Mouse (Mus musculus) intestine, embryonic 16.5 days (tissue): Measurements from ENCODE around the gene Armc12. TPM values are rescaled to one million over a fixed set of nuclear protein-coding genes. Genes with fewer than 3 reads are reported as not detected.

Experiments
- ATAC-seq: fragments of 200-750 bp; cut with Nextera tagmentation; 2 replicates; pipeline ENCODE4 v1.8.0; 2017; ENCODE audit warnings: moderate TSS enrichment, moderate library complexity
- H3K27ac ChIP-seq: fragments of 300-500 bp; sonication (generic); 2 replicates; pipeline ENCODE4 v1.5.1; 2014; ENCODE audit warnings: mild to moderate bottlenecking, low read length
- H3K27me3 ChIP-seq: fragments of 300-500 bp; sonication (generic); replicated peaks from 2 replicates; pipeline ENCODE4 v1.6.1; 2014; ENCODE audit warnings: low read length, control low read depth, mixed read lengths; ENCODE audit not compliant: control insufficient read depth, insufficient read depth
- H3K36me3 ChIP-seq: fragments of 300-500 bp; sonication (generic); 2 replicates; pipeline ENCODE4 v1.6.1; 2014; ENCODE audit warnings: low read length, control low read depth; ENCODE audit not compliant: control insufficient read depth, insufficient read depth
- H3K4me1 ChIP-seq: fragments of 300-500 bp; sonication (generic); 2 replicates; pipeline ENCODE4 v1.6.1; 2014; ENCODE audit warnings: low read length, control low read depth, mixed read lengths; ENCODE audit not compliant: control insufficient read depth, insufficient read depth
- H3K4me2 ChIP-seq: fragments of 300-500 bp; sonication (generic); 2 replicates; pipeline ENCODE4 v1.6.1; 2014; ENCODE audit warnings: low read depth, low read length, control low read depth
- H3K4me3 ChIP-seq: fragments of 300-500 bp; sonication (generic); 2 replicates; pipeline ENCODE4 v1.5.1; 2014; ENCODE audit warnings: mild to moderate bottlenecking, low read length
- H3K9ac ChIP-seq: fragments of 300-500 bp; sonication (generic); 2 replicates; pipeline ENCODE4 v1.6.1; 2014; ENCODE audit warnings: low read depth, low read length
- H3K9me3 ChIP-seq: fragments of 300-500 bp; sonication (generic); 2 replicates; pipeline ENCODE4 v1.6.1; 2016; ENCODE audit warnings: low read length, control low read depth; ENCODE audit not compliant: control insufficient read depth
- WGBS: fragments of 180-500 bp; shearing (Covaris S2); extraction: QIAGEN DNeasy Blood & Tissue Kit; methylation state at CpG from one replicate; pipeline ENCODE4 v1.1.7; 2014; 5-methylcytosine and 5-hydroxymethylcytosine counted together
- polyA plus RNA-seq: library from polyadenylated mRNA; unstranded; fragments of >200 nt; fragmentation: Nextera tagmentation; extraction: Ambion mirVana; gene quantifications from 2 replicates; pipeline ENCODE4 v1.2.1, GENCODE M21; 2015

The Armc12 gene
- polyA plus RNA-seq, 1 experiment from 2014 or later = not detected

DNA sequence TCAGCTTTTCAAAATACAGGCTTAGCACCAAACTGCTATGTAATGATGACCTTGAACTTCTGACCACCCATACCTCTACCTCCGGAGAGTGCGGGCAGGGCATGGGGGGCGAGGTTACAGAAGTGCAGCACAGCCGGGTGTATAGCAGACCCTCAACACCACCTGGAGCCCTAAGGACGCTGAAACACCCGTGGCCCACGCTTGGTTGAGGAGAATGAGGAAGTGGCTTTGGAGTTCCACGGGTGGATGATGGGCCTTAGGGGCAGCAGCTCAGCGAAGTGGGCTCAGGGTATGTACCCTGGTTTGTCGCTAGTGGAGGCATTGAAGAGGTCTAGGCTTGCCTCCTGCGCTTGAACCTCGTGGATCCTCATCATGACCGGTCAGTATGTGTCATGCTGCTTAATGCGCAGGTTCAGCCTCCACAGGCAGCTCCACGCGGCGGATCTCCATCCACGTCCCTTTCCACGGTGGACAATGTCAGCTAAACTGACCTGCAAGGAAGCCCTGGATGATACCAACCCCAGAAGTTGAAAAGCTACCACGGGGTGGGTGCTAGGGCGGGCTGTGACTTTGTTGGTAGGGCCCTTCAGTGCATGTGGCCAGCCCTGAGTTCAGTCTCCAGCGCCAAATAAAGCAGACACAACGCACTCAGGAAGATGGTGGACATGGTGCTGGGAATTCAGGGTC, 6.5 kb upstream of the Armc12 start:
- no peak overlapping the region for H3K9ac ChIP-seq
- no peaks in the 10 kb centered on the region for H3K9me3 ChIP-seq
- peaks cover 31% of the 10 kb centered on the region for H3K4me1 ChIP-seq
- WGBS = 82% methylated on average over 23 of the region's 23 CpGs
- H3K4me2 ChIP-seq = no peak overlapping the region
- no peaks in the 10 kb centered on the region for H3K36me3 ChIP-seq
- no peaks in the 10 kb centered on the region for H3K27me3 ChIP-seq
- ATAC-seq = no peak
- no peak overlapping the region for H3K27ac ChIP-seq
- no peak overlapping the region; the same call in 1 of the 2 replicates for H3K4me3 ChIP-seq

DNA sequence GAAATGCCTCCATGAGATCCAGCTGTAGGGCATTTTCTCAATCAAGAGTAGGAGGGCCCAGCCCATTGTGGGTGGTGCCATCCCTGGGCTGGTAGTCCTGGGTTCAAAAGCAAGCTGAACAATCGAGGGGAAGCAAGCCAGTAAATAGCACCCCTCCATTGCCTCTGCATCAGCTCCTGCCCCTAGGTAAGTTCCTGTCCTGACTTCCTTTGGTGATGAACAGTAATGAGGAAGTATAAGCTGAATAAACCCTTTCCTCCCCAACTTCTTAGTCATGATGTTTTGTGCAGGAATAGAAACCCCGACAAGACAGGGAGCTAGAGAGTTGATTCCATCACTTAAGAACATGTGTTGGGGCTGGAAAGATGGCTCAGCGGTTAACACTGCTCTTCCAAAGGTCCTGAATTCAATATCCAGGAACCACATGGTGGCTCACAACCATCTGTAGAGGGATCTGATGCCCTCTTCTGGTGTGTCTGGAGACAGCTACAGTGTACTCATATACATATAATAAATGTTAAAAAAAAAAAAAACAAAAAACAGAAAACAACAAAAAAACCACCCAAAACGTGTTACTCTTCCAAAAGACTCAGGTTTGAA, 5.7 kb upstream of the Armc12 start:
- no peaks in the 10 kb centered on the region for H3K27me3 ChIP-seq
- H3K9me3 ChIP-seq = no peaks in the 10 kb centered on the region
- no peaks in the 10 kb centered on the region for H3K36me3 ChIP-seq
- no peak overlapping the region for H3K4me3 ChIP-seq
- H3K9ac ChIP-seq = no peak overlapping the region
- no peak overlapping the region for H3K27ac ChIP-seq
- H3K4me1 ChIP-seq = peaks cover 31% of the 10 kb centered on the region
- no peak overlapping the region for H3K4me2 ChIP-seq
- WGBS = 76% methylated on average over 4 of the region's 4 CpGs
- no peak for ATAC-seq

DNA sequence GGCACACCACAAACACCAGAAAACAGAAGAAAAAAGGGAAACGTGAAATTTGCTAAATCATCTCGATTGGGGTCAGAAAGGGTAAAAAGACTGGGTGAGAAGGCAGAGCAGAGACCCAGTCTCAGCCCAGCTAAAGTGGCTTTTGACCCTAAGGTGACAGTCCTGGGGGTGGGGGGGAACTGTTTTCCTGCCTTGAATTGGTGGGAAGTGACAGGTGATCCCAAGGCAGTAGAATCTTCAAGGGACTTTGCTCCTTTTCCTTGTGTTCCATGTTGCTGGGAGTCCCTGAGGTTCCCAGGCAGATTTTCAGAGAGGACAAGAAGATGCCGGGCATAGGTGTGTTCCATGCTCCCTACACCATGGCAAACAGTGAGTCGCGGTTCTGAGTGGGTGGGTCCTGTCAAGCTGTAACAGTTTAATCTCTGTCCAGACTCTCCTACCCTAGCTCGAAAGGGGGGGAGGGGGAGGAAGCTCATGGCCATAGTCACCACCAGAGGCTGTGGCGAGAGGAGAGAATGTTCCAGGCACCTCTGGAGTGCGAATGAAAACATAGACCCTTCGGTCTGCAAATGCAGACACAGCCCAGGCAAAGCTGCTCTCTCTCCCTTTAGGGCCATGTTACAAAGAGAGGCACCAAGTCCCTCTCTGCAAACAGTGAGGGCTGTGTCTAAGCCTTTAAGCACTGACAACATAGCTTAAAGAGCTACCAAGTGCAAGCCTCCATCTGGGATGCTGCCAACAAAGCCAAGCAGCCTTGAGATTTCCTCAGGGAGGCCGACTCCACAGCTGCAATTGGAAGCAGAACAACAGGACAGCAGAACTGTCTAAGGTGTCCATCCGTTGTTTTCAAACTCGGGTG, 3.2 kb upstream of the Armc12 start:
- Histone ChIP-seq H3K27ac (no peak overlapping the region), H3K9me3 (no peaks in the 10 kb centered on the region), H3K27me3 (no peaks in the 10 kb centered on the region), H3K4me2 (peak overlapping the region; percentile 37), H3K4me1 (peaks cover 18% of the 10 kb centered on the region), H3K9ac (0 out of 2 replicates have a peak overlapping the region, but pooled peaks have one; percentile 20), H3K4me3 (no peak overlapping the region), H3K36me3 (no peaks in the 10 kb centered on the region)
- WGBS = 36% methylated on average over 12 of the region's 12 CpGs
- ATAC-seq = no peak; the same call in 1 of the 2 replicates

DNA sequence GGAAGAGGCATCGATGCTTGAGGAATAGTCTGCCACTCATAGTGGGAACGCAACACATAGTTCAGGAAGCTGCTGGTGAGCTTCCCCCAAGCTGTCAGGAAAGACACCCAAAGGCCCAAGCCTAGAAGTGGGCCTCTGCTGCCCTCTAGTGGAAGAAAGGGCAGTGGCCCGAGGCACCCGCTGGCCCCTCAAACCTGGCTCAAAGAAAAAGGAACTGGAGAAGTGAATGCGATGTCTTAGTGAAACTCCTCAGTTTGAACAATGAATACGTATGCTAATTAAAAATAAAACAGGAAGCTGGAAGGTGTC, 2.6 kb upstream of the Armc12 start:
- no peaks in the 10 kb centered on the region for H3K27me3 ChIP-seq
- no peaks in the 10 kb centered on the region for H3K9me3 ChIP-seq
- H3K4me1 ChIP-seq = peaks cover 18% of the 10 kb centered on the region
- no peak overlapping the region for H3K27ac ChIP-seq
- ATAC-seq = peak; percentile 62
- H3K9ac ChIP-seq = 0 out of 2 replicates have a peak overlapping the region, but pooled peaks have one; percentile 20
- H3K4me3 ChIP-seq = no peak overlapping the region
- no peaks in the 10 kb centered on the region for H3K36me3 ChIP-seq
- peak overlapping the region; percentile 37 for H3K4me2 ChIP-seq
- 4% methylated on average over 6 of the region's 6 CpGs for WGBS

DNA sequence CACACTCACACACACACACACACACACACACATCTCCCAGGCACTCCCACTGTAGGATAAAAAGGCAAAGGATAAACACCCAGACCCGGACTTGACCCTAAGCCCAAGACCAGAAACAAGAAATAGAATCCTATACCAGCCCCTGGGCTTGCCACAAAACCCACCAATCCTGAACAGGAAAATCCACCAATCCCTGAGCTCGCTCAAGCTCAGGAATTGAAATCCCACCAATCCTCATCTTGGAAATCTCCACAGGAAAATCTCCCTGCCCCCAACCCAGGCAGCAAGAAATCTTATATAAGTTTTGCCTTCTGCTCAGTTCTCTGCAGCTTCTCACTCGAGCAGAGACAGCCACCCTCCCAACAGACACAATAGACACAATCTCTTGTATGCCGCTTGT, 1.5 kb upstream of the Armc12 start:
- H3K27ac ChIP-seq = no peak overlapping the region
- H3K4me3 ChIP-seq = no peak overlapping the region
- no peak overlapping the region for H3K4me2 ChIP-seq
- no peaks in the 10 kb centered on the region for H3K27me3 ChIP-seq
- no peaks in the 10 kb centered on the region for H3K36me3 ChIP-seq
- no peak overlapping the region for H3K9ac ChIP-seq
- H3K9me3 ChIP-seq = no peaks in the 10 kb centered on the region
- no peak for ATAC-seq
- H3K4me1 ChIP-seq = peaks cover 12% of the 10 kb centered on the region
- 71% methylated on average over 4 of the region's 4 CpGs for WGBS

DNA sequence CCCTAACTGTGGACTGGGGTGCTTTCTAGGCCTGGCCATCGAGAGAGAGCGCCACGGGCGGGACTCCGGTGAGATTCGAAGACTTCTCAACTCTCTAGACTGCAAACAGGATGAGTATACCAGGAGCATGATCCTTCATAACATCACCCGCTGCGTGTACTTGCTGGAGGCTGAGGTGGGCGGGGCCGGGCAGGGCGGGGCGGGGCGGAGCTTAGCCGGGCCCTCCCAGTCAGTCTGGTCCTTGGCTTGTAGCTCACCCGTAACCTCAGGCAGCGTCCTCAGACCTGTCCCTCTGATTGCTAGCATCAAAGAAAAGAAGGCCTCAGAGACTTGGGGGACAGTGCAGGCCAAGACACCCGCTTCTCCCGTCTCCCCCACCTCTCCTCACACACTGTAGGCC, 1.3 kb downstream of the Armc12 start:
- H3K27me3 ChIP-seq = no peaks in the 10 kb centered on the region
- H3K27ac ChIP-seq = no peak overlapping the region
- H3K4me2 ChIP-seq = no peak overlapping the region
- 0 out of 2 replicates have a peak, but pooled peaks have one; percentile 50 for ATAC-seq
- no peaks in the 10 kb centered on the region for H3K36me3 ChIP-seq
- H3K9ac ChIP-seq = no peak overlapping the region
- H3K4me3 ChIP-seq = no peak overlapping the region
- 21% methylated on average over 18 of the region's 18 CpGs for WGBS
- peaks cover 12% of the 10 kb centered on the region for H3K4me1 ChIP-seq
- no peaks in the 10 kb centered on the region for H3K9me3 ChIP-seq

DNA sequence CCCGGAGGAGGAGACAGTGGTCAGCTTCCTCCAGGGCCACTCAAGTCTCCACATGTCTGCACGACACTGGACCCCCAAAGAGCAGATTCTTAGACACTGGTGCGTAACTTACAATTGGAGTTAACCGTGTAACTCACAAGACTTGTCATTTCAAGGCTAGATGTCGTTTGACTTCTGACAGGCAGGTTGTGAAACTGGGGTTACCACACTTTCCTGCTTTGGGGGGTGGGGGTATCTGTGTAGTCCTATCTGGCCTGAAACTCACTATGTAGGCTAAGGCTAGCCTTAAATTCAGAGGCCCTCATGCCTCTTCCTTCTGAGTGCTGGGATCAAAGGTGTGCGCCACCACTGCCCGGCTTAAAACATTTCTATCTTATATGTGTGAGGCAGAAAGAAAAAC, 2.0 kb downstream of the Armc12 start:
- H3K27me3 ChIP-seq = no peaks in the 10 kb centered on the region
- H3K27ac ChIP-seq = no peak overlapping the region
- H3K36me3 ChIP-seq = no peaks in the 10 kb centered on the region
- ATAC-seq = no peak
- H3K4me3 ChIP-seq = no peak overlapping the region
- peaks cover 6% of the 10 kb centered on the region for H3K4me1 ChIP-seq
- WGBS = 84% methylated on average over 7 of the region's 7 CpGs
- H3K9ac ChIP-seq = no peak overlapping the region
- H3K9me3 ChIP-seq = no peaks in the 10 kb centered on the region
- no peak overlapping the region for H3K4me2 ChIP-seq

DNA sequence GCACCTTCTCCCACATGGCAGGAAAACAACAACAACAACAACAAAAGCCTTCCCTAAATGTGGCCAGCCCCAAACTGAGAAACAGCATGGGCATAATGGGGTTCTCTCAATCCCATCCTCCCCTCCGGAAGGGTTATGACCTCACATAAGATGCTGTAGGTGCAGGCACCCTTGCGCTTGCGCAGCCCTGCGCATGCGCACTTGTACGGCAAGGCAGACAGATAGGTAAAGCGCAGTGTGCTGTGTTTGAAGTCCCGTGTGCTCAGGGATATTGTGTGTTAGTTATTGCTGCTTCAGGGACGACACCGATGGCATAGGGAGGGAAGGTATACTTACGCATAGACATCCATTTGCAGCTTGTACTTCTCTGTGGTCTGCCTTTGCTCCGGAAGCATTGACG, 2.7 kb downstream of the Armc12 start:
- Histone ChIP-seq H3K4me3 (no peak overlapping the region), H3K4me1 (0 out of 2 replicates have a peak, but pooled peaks cover 3% of the 10 kb centered on the region), H3K9me3 (no peaks in the 10 kb centered on the region), H3K4me2 (no peak overlapping the region), H3K27ac (no peak overlapping the region), H3K27me3 (no peaks in the 10 kb centered on the region), H3K9ac (no peak overlapping the region), H3K36me3 (no peaks in the 10 kb centered on the region)
- ATAC-seq = no peak
- WGBS = 84% methylated on average over 13 of the region's 13 CpGs

DNA sequence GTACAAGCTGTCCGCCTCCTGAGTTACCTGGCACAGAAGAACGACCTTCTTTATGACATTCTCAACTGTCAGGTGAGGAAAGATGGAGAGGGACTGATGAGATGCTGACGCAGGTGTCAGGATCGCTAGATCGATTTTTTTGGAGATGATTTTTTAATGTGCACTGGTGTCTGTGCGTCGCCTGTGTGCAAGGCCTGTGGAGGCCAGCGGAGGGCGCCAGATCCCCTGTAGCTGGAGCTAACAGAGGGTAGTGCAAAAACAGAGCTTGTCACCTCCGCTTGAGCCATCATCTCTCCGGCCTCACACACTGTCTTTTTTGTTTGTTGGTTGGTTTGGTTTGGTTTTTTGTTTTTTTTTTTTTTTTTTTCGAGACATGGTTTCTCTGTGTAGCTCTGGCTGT, 7.3 kb downstream of the Armc12 start:
- Histone ChIP-seq H3K27ac (no peak overlapping the region), H3K4me1 (no peaks in the 10 kb centered on the region), H3K9me3 (peaks cover 4% of the 10 kb centered on the region; the same call in 1 of the 2 replicates), H3K9ac (no peak overlapping the region), H3K36me3 (no peaks in the 10 kb centered on the region), H3K4me3 (no peak overlapping the region), H3K27me3 (no peaks in the 10 kb centered on the region), H3K4me2 (no peak overlapping the region)
- no peak for ATAC-seq
- WGBS = 46% methylated on average over 12 of the region's 12 CpGs
